Mouse (Mus musculus): Measurements from ENCODE around the gene Ocel1. TPM values are rescaled to one million over a fixed set of nuclear protein-coding genes. Genes with fewer than 3 reads are reported as not detected.
A peak's percentile ranks its signal among the peaks of the same experiment; 100 is the strongest.

Gene Ocel1
- total RNA-seq, 1 experiment from 2014 or later = 20.7 TPM

GRCm38 (mm10) chr8:71379512-71380075 is 8.5 kb downstream of the Ocel1 start:
- DNase-seq = no peak

- DNase-seq = peak; percentile 49
These were observed 9.4 kb downstream of the Ocel1 start for GRCm38 (mm10) chr8:71380178-71381171.

GRCm38 (mm10) chr8:71381421-71381970 is 10.4 kb downstream of the Ocel1 start, which contains the start of gene Nr2f6:
Gene Nr2f6 (minus strand): TSS chr8:71381960.
- peak; percentile 69 for DNase-seq

GRCm38 (mm10) chr8:71381971-71382961 is 11.2 kb downstream of the Ocel1 start:
- DNase-seq = peak; percentile 92

GRCm38 (mm10) chr8:71383396-71383795 is 12.3 kb downstream of the Ocel1 start:
- peak; percentile 25 for DNase-seq

GRCm38 (mm10) chr8:71383860-71384259 is 12.8 kb downstream of the Ocel1 start:
- DNase-seq = no peak

- no peak for DNase-seq
These were observed 14.2 kb downstream of the Ocel1 start for GRCm38 (mm10) chr8:71385212-71385835.

GRCm38 (mm10) chr8:71388267-71388666 is 17.2 kb downstream of the Ocel1 start:
- DNase-seq = no peak

- DNase-seq = no peak
These were observed 20.6 kb downstream of the Ocel1 start for GRCm38 (mm10) chr8:71391696-71392095.

GRCm38 (mm10) chr8:71392391-71392790 is 21.3 kb downstream of the Ocel1 start:
- DNase-seq = no peak

GRCm38 (mm10) chr8:71392871-71393270 is 21.8 kb downstream of the Ocel1 start:
- DNase-seq = peak; percentile 40

- DNase-seq = no peak
These were observed 23.4 kb downstream of the Ocel1 start for GRCm38 (mm10) chr8:71394481-71394880.

GRCm38 (mm10) chr8:71395071-71395470 is 24.0 kb downstream of the Ocel1 start:
- DNase-seq = no peak

GRCm38 (mm10) chr8:71395629-71396028 is 24.5 kb downstream of the Ocel1 start, which contains the start of gene Ushbp1:
Gene Ushbp1 (minus strand): TSS chr8:71395802.
- no peak for DNase-seq

GRCm38 (mm10) chr8:71396639-71397305 is 25.7 kb downstream of the Ocel1 start, which contains the start of gene Babam1:
Gene Babam1 (plus strand): TSS chr8:71396861.
- DNase-seq = peak; percentile 88

- DNase-seq = no peak
These were observed 26.6 kb downstream of the Ocel1 start for GRCm38 (mm10) chr8:71397701-71398100.

- no peak for DNase-seq
These were observed 29.7 kb downstream of the Ocel1 start for GRCm38 (mm10) chr8:71400826-71401225.

GRCm38 (mm10) chr8:71401454-71401853 is 30.4 kb downstream of the Ocel1 start:
- DNase-seq = no peak

- DNase-seq = no peak
These were observed 31.4 kb downstream of the Ocel1 start for GRCm38 (mm10) chr8:71402446-71402964.

Measured in adrenal gland, postnatal 25 days (tissue).